Mouse (Mus musculus): ENCODE data around the gene Klhl5. TPM values are rescaled to one million over a fixed set of nuclear protein-coding genes. Genes with fewer than 3 reads are reported as not detected.
A peak's percentile ranks its signal among the peaks of the same experiment; 100 is the strongest.
"Not testable (repeated sequence)": the region's sequence is repeated elsewhere in the genome, so short reads cannot be mapped to it uniquely, and the experiment has no call there.

Klhl5 gene
- total RNA-seq, 2 experiments from 2014 or later = 69.4 to 73.1 TPM

- no peak for DNase-seq (ENCODE audit: low spot score in 2 of 2)
Observed at GRCm38 (mm10) chr5:65096082-65096481, 11.3 kb upstream of the Klhl5 start.

- DNase-seq (ENCODE audit: low spot score in 2 of 2) = no peak
Observed at GRCm38 (mm10) chr5:65096805-65097204, 10.5 kb upstream of the Klhl5 start.

GRCm38 (mm10) chr5:65097457-65097856 lies 9.9 kb upstream of the Klhl5 start:
- DNase-seq (ENCODE audit: low spot score in 2 of 2) = no peak

GRCm38 (mm10) chr5:65100002-65100401 lies 7.3 kb upstream of the Klhl5 start:
- DNase-seq (ENCODE audit: low spot score in 2 of 2) = no peak

- no peak for DNase-seq (ENCODE audit: low spot score in 2 of 2)
Observed at GRCm38 (mm10) chr5:65101209-65101608, 6.1 kb upstream of the Klhl5 start.

GRCm38 (mm10) chr5:65101621-65102020 lies 5.7 kb upstream of the Klhl5 start:
- DNase-seq (ENCODE audit: low spot score in 2 of 2) = no peak

GRCm38 (mm10) chr5:65102026-65102640 lies 5.2 kb upstream of the Klhl5 start:
- no peak for DNase-seq (ENCODE audit: low spot score in 2 of 2)

GRCm38 (mm10) chr5:65102641-65103042 lies 4.7 kb upstream of the Klhl5 start:
- no peak for DNase-seq (ENCODE audit: low spot score in 2 of 2)

GRCm38 (mm10) chr5:65107773-65108432 lies 564 bp downstream of the Klhl5 start:
- DNase-seq (ENCODE audit: low spot score in 2 of 2) = peak; percentile 15 to 18

GRCm38 (mm10) chr5:65112225-65112624 lies 4.9 kb downstream of the Klhl5 start:
- DNase-seq (ENCODE audit: low spot score in 2 of 2) = not testable (repeated sequence)

GRCm38 (mm10) chr5:65113323-65113722 lies 6.0 kb downstream of the Klhl5 start:
- DNase-seq (ENCODE audit: low spot score in 2 of 2) = no peak

- no peak for DNase-seq (ENCODE audit: low spot score in 2 of 2)
Observed at GRCm38 (mm10) chr5:65116789-65117188, 9.4 kb downstream of the Klhl5 start.

- DNase-seq (ENCODE audit: low spot score in 2 of 2) = no peak
Observed at GRCm38 (mm10) chr5:65119495-65119894, 12.2 kb downstream of the Klhl5 start.

- DNase-seq (ENCODE audit: low spot score in 2 of 2) = no peak
Observed at GRCm38 (mm10) chr5:65119918-65120317, 12.6 kb downstream of the Klhl5 start.

GRCm38 (mm10) chr5:65122616-65123015 lies 15.3 kb downstream of the Klhl5 start:
- DNase-seq (ENCODE audit: low spot score in 2 of 2) = no peak

GRCm38 (mm10) chr5:65126137-65126536 lies 18.8 kb downstream of the Klhl5 start:
- DNase-seq (ENCODE audit: low spot score in 2 of 2) = no peak

- DNase-seq (ENCODE audit: low spot score in 2 of 2) = no peak
Observed at GRCm38 (mm10) chr5:65128481-65128880, 21.1 kb downstream of the Klhl5 start.

GRCm38 (mm10) chr5:65130528-65131210 lies 23.3 kb downstream of the Klhl5 start:
- DNase-seq (ENCODE audit: low spot score in 2 of 2) = no peak

GRCm38 (mm10) chr5:65131211-65131879 lies 24.0 kb downstream of the Klhl5 start:
- DNase-seq (ENCODE audit: low spot score in 2 of 2) = no peak

- DNase-seq (ENCODE audit: low spot score in 2 of 2) = no peak
Observed at GRCm38 (mm10) chr5:65136159-65136558, 28.8 kb downstream of the Klhl5 start.

GRCm38 (mm10) chr5:65137073-65137472 lies 29.7 kb downstream of the Klhl5 start:
- no peak for DNase-seq (ENCODE audit: low spot score in 2 of 2)

- DNase-seq (ENCODE audit: low spot score in 2 of 2) = no peak
Observed at GRCm38 (mm10) chr5:65141242-65141641, 33.9 kb downstream of the Klhl5 start.
